Mouse (Mus musculus) kidney, postnatal 4 days (tissue): ENCODE data around the gene Fmn2.
A peak's percentile ranks its signal among the peaks of the same experiment; 100 is the strongest.

Source experiments
- DNase-seq, 2 experiments: peaks; one replicate each; pipeline ENCODE4 v3.0.0; 2021; ENCODE audit warnings: mixed read lengths in 2 of 2

The Fmn2 gene

GRCm38 (mm10) chr1:174557841-174558240 is 56.2 kb downstream of the Fmn2 start:
- DNase-seq, result no peak

DNA sequence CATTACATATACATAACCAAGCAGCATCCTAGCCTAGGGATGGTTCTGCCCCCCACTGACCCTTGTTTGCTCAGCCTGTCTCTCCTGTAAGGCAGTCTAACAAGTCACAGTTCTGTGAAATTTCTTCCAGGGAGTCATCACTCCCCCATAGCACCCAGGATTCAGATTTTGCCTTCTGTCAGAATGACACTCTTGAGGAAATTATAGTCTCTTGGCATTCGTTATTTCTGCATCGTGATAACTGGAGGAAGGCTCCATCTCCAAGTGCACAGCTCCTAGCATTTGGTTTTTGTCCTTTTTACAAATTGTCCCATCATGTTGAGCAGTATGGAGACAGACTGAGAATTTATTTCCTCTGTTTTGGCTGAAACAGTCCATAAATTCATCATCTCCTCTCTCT is 56.9 kb downstream of the Fmn2 start:
- no peak for DNase-seq

DNA sequence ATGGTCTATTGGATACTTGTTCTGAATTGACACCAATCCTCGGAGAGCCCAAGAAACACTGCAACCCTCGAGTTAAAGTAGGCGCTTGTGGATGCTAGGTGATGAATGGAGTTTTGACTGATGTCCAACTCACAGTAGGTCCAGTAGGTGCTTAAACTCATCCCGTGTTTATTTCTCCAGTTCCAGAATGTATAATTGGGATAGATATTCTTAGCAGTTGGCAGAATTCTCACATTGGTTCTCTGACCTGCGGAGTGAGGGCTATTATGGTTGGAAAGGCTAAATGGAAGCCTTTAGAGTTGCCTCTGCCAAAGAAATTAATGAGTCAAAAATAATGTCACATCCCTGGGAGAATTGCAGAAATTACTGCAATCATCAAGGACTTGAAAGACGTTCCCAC is 62.9 kb downstream of the Fmn2 start:
- no peak for DNase-seq

DNA sequence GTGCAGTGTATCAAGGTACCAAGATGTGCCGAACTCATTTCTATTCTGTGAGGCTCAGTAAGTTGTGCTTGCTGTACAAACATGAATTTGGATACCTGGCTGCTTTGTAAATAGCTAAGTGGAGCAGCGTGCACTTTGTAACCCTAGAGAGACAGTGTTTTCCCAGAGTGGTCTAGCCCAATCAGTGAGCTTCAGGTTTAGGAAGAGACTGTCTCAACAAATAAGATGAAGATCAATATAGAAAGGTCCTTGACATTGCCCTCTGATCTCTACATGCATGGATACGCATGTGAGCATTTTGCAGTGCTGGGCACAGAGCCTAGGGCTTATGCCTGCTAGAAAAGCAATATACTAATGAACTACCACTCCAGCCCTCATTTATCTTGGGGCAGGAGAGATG is 67.0 kb downstream of the Fmn2 start:
- DNase-seq, result no peak

DNA sequence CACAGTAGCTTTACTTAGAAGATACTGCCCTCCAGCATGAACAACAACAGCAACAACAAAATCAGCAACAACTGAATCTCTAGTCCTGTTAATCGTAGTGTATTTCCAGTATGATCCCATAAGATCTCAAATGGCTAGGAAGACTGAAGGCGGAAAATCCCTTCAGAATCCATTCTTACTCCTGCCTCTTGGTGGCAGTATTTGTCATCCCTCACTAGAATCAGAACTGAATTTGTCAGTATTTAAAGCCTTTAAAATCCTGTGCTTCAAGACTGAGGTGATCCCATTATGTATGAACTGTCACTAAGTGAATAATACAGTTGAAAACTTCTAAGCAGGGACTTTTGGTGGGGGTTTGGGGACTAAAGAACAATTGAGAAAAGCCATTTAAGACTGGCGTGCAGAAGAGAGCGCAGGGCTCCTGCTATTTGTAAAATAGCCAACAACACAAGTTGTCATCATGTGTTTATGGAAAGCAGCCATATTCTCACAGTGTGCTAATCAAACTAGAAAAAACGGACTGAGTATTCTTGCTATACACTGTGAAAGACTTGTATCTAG is 90.9 kb downstream of the Fmn2 start:
- no peak for DNase-seq

DNA sequence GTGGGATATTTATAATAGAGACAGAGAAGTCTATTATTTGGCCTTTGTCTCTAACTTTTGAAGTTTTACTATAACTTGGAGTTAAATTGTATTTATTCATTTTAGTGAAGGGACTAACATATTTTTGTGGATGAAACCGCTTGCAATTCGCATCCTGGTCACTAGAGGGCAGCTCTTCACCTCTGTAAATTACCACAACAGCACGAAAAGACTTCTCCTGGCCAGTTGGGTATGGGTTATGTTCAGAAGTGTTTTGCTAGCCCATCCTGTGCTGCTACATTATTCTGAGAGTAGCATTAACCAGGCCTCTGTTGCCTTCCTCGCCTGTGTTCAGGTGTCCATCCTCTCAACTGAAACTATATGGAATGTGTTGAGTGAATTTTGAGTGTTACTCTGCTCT is 93.4 kb downstream of the Fmn2 start:
- DNase-seq, result peak; percentile 76 to 77

GRCm38 (mm10) chr1:174597495-174597894 is 95.9 kb downstream of the Fmn2 start:
- DNase-seq, result no peak

DNA sequence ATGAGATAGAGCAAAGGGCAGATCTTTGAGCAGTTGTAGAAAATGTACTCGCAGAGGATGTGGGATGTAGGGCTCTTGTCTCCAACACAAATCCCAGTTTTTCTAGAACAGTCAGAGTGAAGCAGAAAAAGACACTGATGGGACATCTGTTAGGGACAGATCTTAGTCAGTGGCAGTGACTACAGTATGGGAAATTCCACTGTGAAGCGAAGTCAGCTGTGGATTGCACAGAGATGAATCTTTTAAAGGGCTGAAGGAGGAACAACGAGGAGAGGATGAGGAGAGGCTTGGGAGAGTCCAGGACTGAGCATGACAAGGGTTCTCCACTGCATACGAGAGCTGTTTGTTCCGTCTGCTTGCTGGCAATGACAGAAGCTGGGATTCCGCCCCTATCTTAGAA is 96.6 kb downstream of the Fmn2 start:
- no peak for DNase-seq

DNA sequence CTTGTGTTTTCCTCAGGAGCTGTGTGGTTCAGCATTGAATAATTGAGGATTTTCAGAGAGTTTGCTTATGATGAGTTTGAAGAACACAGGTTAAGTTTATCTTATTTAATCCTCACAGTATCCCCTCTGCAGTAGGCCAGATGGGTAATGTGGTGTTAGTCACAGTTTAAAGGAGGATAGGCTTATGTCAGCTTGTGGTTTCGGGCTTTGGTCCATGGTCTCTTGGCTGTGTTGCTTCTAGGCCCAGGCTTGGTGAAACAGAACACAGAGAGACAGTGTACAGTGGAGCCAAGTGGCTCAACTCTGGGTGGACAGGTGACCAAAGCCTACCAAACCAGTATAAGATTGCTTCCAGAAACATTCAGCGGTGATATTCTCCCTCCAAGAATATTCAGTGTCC is 98.4 kb downstream of the Fmn2 start:
- no peak for DNase-seq

- no peak for DNase-seq
These were observed 99.0 kb downstream of the Fmn2 start for GRCm38 (mm10) chr1:174600620-174601019.

GRCm38 (mm10) chr1:174617368-174617767 is 115.7 kb downstream of the Fmn2 start:
- DNase-seq, result no peak

DNA sequence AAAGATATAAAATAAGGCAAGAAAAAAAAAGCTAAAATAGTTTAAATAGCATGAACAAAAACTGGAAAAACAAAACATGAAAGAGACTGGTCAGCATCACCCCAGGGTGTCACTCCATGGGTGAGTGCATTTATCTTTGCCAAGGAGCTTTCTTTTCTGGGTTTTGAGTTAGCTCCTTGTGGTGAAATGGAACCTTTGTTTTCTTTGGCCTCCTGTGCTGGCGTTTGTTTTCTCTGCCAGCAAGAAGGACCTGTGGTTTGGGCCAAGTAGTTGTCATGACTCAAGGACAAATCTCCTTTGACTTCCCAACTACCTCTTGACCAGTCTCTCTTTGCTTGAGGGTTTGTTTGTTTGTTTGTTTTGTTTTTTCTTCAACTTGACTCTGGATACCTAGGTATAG is 119.9 kb downstream of the Fmn2 start:
- no peak for DNase-seq

DNA sequence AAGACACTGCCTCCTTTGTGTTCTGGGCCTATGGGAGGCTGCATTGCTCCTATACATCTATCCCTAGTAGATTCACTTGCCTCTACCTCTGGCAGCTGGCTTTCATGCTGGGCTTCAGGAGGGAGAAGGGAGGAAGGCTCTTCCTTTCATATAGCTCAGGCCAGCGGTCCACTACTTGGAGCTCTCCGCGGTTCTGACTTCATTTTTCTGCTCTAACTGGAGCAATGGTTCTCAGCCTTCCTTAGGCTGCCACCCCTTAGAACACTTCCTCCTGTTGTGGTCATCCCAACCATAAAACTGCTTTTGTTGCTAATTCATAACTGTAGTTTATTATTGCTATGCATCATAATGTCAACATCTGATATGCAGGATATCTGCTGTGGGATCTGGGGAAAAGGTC is 121.4 kb downstream of the Fmn2 start:
- DNase-seq, result peak; percentile 45 to 53

DNA sequence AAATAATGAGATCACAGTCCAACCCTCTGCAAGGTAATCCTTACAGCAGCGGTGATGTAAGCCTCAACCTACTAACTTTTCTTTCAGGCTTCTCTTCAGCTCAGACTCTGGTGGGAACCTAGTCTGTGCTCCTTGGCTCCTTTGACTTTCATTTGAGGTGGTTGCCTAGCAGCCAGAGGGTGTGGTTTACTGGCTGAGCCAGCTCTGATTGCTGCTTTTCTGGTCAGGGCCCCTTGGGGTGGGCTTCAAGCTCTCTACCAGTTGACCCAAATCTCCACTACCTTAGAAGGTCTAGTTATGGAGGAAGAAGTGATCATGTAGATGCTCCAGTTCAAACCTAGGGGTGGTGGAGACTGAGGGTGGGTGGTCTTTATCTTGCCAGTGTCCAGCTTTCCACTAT is 128.4 kb downstream of the Fmn2 start:
- DNase-seq, result no peak

DNA sequence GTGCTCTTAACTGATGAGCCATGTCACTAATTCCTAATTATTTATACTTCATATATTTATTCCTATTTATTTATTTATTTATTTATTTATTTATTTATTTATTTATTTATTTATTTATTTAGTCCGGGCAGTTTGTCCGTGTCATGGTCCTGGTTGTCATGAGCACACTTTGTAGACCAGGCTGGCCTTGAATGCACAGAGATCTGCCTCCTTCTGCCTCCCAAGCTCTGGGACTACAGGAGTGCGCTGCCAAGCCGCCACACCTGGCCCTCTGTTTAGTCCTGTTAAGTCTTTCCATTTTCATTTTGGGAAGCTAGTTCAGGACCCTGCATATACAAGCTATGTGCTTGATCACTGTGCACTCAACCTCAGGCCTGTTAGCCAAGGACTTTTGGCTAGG is 134.7 kb downstream of the Fmn2 start:
- DNase-seq, result no peak

- DNase-seq, result no peak
These were observed 136.0 kb downstream of the Fmn2 start for GRCm38 (mm10) chr1:174637564-174638085.

GRCm38 (mm10) chr1:174640901-174641300 is 139.3 kb downstream of the Fmn2 start:
- no peak for DNase-seq

DNA sequence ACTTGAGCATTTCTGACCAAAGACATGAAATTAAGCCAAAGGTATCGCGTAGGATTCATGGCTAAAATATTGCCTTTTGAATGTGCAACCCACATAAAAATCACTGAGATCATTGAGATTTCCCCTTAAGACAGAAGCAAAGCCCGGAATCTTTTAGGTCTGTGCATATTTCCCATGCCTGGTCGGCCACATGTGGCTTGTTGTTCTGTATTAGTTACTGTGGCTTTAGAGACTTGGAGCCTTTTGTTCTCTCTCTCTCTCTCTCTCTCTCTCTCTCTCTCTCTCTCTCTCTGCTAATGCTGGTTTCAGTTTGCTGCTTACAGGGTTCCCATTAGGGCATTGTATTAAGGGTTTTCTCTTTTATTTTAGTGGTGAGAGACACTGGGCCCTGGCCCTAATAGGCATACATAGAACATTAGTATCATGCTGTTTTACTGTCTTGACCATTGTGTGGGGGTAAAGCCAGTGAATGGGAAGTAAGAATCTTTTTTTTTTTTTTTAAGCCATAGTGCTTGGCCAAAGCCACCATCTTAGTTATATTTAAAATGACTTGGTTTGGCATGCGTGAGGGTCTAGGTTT is 141.9 kb downstream of the Fmn2 start:
- no peak for DNase-seq

GRCm38 (mm10) chr1:174649421-174649826 is 147.8 kb downstream of the Fmn2 start:
- no peak for DNase-seq

- DNase-seq, result no peak
These were observed 152.9 kb downstream of the Fmn2 start for GRCm38 (mm10) chr1:174654565-174654964.

DNA sequence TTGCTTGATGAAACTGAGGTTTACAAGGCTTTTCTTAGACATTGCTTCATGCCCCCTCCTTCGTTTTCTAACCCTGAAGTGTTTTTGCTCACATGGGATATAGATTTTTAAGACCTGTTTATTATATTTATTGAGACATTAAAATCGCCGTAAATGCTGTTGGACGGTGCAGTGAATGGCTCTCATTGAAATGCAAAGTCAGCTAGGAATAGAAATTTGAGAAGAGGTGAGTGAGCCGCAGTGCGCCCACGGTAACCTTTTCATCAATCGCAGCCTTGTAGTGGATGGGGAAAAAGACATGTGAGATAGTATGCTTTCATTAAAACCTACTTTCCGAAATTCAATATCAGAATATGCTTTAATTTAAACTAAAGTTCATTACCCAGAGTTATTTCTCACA is 153.7 kb downstream of the Fmn2 start:
- no peak for DNase-seq

GRCm38 (mm10) chr1:174656554-174656953 is 154.9 kb downstream of the Fmn2 start:
- no peak for DNase-seq

- no peak for DNase-seq
These were observed 158.0 kb downstream of the Fmn2 start for GRCm38 (mm10) chr1:174659459-174660223.

DNA sequence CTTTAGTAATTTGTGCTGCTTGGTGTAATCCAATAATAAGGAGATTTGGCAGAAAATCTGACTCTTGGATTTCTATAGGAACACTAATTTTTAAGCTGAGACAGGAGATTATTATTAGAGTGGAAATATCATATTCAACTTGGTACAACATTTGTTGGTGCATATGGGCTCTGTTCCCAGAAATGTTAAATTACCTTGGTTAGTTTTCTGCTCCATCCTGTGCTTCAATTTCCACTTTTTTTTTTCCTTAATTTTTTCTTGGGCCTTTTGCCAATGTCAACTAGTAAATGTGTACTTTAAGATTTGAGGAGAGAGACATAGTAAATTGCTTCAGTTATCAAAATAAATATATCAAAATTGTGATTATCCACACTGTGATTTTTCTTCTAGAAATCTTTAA is 163.5 kb downstream of the Fmn2 start:
- DNase-seq, result no peak
